Mouse (Mus musculus): Measurements from ENCODE around the gene Rnf220. TPM values are rescaled to one million over a fixed set of nuclear protein-coding genes. Genes with fewer than 3 reads are reported as not detected.

Gene Rnf220
- polyA plus RNA-seq, 1 experiment from 2014 or later: 41.5 TPM

DNA sequence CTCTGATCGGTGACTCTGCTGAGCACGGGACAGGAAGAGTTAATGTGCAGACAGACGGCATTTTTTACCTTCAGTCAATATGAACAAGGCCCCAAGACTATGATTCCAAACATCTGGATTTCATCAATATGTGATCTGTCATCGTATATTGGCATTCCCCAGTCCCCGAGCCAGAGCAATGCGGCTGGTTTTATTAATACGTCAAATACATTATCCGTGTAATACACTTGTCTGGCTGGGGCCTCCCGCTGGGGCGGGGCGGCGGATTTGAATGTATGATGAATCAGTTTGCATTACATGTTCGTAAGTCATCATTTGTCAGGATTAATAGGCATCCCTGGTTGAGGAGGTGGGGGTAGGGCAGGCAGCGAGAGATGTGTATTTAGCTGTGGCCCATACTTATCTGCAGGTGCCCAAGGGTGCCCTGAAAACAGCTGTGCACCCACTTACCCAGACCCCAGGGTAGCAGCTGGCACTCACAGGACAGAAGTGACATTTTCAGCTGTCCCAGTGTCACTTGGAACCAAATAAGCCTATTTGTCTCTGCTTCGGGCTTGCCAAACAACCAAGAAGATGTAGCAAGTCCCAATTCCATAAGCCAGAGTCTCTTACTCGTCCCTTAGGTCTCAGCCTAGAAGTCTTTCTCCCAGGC, 181.9 kb downstream of the Rnf220 start:
- 78% methylated on average over 16 of the region's 16 CpGs for WGBS
- Histone ChIP-seq H3K4me1 (ENCODE audit: control insufficient read depth, insufficient read depth, low read length) (peaks cover 9% of the 10 kb centered on the region), H3K9ac (ENCODE audit: low read length) (no peak overlapping the region), H3K9me3 (replicated peaks; ENCODE audit: control insufficient read depth, low read length) (no peaks in the 10 kb centered on the region), H3K27ac (ENCODE audit: low read length) (no peak overlapping the region), H3K4me3 (ENCODE audit: low read length) (no peak overlapping the region), H3K4me2 (ENCODE audit: low read depth, low read length) (no peak overlapping the region), H3K36me3 (ENCODE audit: control insufficient read depth, insufficient read depth) (no peaks in the 10 kb centered on the region), H3K27me3 (ENCODE audit: control insufficient read depth, insufficient read depth, low read length) (peaks cover 57% of the 10 kb centered on the region)
- ATAC-seq (replicated peaks; ENCODE audit: extremely low read depth, insufficient read depth, low FRiP score): no peak

DNA sequence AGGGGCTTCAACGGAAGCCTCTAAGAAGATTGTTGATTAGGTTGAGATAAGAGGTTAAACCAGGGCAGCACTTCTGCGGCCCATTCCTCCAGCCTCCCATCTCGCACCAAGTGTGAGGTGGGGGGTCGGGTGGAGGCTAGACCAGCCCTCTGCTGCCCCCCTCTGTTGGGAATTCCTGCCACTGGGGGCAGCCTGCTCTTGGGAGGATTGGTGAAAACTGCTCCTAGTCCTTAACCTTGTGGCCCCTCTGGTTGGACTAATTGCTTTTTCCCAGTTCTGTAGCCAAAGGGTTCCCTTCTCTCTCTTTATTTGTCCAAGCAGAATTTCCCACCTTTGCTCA, 183.8 kb downstream of the Rnf220 start:
- Histone ChIP-seq H3K36me3 (ENCODE audit: control insufficient read depth, insufficient read depth) (no peaks in the 10 kb centered on the region), H3K4me2 (ENCODE audit: low read depth, low read length) (peak overlapping the region; percentile 52), H3K4me3 (ENCODE audit: low read length) (no peak overlapping the region), H3K27me3 (ENCODE audit: control insufficient read depth, insufficient read depth, low read length) (peaks cover 51% of the 10 kb centered on the region), H3K4me1 (ENCODE audit: control insufficient read depth, insufficient read depth, low read length) (peaks cover 9% of the 10 kb centered on the region), H3K9ac (ENCODE audit: low read length) (no peak overlapping the region), H3K27ac (ENCODE audit: low read length) (no peak overlapping the region), H3K9me3 (replicated peaks; ENCODE audit: control insufficient read depth, low read length) (no peaks in the 10 kb centered on the region)
- ATAC-seq (replicated peaks; ENCODE audit: extremely low read depth, insufficient read depth, low FRiP score): no peak
- WGBS: 11% methylated on average over 4 of the region's 4 CpGs

DNA sequence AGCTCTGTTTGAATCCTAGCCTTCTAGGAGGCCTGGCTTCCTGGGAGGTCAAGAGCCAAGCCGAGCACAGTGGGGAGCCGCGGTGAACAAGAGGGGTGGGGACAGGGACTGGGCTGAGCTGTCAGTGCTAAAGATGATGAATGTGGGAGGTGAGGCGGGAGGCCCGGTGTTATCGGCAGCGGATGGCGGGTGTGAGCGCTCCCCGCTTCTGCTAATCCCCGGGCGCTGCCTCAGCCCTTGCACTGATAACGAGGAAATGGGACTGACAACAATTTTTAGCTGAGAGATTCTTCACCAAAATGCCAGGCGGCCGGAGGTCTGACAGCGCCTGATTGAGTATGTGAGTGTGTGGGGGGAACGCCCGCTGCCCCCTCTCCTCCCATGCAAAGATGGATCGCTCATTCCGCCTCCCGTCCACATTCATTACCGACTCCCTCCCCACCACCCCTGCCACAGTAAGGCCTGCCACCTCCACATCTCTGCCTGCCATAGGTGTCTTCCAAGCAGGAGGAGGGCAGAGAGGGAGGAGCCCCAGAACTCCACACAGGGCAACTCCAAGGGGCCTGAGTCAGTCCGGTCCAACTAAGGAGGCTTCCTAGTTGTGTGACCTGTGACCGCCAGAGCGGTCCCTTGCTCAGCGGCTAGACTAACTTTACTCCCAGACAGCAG, 184.3 kb downstream of the Rnf220 start:
- peaks cover 47% of the 10 kb centered on the region for H3K27me3 ChIP-seq (ENCODE audit: control insufficient read depth, insufficient read depth, low read length)
- H3K36me3 ChIP-seq (ENCODE audit: control insufficient read depth, insufficient read depth): no peaks in the 10 kb centered on the region
- no peak for ATAC-seq (replicated peaks; ENCODE audit: extremely low read depth, insufficient read depth, low FRiP score)
- 7% methylated on average over 26 of the region's 26 CpGs for WGBS
- H3K4me2 ChIP-seq (ENCODE audit: low read depth, low read length): peak overlapping the region; percentile 52
- peak overlapping the region; percentile 26 for H3K4me3 ChIP-seq (ENCODE audit: low read length)
- H3K4me1 ChIP-seq (ENCODE audit: control insufficient read depth, insufficient read depth, low read length): peaks cover 9% of the 10 kb centered on the region
- H3K9me3 ChIP-seq (replicated peaks; ENCODE audit: control insufficient read depth, low read length): no peaks in the 10 kb centered on the region
- H3K9ac ChIP-seq (ENCODE audit: low read length): 0 out of 2 replicates have a peak overlapping the region, but pooled peaks have one; percentile 13
- H3K27ac ChIP-seq (ENCODE audit: low read length): no peak overlapping the region

DNA sequence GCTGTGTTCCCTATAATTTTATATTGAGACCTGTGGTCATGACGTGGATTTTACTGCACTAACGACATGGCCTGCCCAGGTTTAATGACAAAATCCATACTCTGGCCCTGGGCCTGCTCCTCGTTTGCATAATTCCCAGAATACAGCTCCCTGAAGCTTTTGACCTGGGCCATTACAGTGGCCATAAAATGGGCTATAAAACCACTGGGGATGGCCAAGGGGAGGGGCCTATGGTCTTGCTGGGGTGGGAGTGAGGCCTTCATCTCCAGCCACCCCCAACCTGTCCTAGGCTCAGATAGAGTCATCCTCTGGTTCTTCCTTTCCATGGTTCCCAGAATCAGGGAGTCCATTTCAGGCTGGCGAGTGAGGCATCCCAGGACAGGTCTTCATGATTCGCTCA, 185.0 kb downstream of the Rnf220 start:
- no peak overlapping the region for H3K27ac ChIP-seq (ENCODE audit: low read length)
- 69% methylated on average over 5 of the region's 5 CpGs for WGBS
- no peak for ATAC-seq (replicated peaks; ENCODE audit: extremely low read depth, insufficient read depth, low FRiP score)
- no peaks in the 10 kb centered on the region for H3K36me3 ChIP-seq (ENCODE audit: control insufficient read depth, insufficient read depth)
- peaks cover 42% of the 10 kb centered on the region for H3K27me3 ChIP-seq (ENCODE audit: control insufficient read depth, insufficient read depth, low read length)
- H3K9me3 ChIP-seq (replicated peaks; ENCODE audit: control insufficient read depth, low read length): no peaks in the 10 kb centered on the region
- H3K4me3 ChIP-seq (ENCODE audit: low read length): no peak overlapping the region
- H3K4me1 ChIP-seq (ENCODE audit: control insufficient read depth, insufficient read depth, low read length): peaks cover 9% of the 10 kb centered on the region
- no peak overlapping the region for H3K4me2 ChIP-seq (ENCODE audit: low read depth, low read length)
- H3K9ac ChIP-seq (ENCODE audit: low read length): no peak overlapping the region

DNA sequence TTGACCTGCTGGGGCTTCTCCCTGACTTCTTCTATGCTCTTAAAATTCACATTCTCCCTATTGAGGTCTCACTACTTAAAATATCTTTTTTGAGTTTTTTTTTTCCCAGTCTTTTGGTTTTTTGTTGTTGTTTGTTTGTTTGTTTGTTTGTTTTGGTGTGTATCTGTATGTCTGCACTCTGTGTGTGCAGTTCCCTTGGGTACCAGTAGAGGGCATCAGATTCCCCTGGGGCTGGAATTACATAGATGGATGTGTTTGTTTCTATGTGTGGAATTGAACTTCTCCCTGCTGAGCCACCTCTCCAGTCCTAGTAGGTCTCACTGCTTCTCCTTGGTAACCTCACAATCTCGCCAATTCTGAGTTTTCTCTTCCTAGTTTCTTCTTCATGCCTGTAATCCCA, 187.4 kb downstream of the Rnf220 start:
- Histone ChIP-seq H3K4me2 (ENCODE audit: low read depth, low read length) (no peak overlapping the region), H3K4me1 (ENCODE audit: control insufficient read depth, insufficient read depth, low read length) (peaks cover 9% of the 10 kb centered on the region), H3K27ac (ENCODE audit: low read length) (no peak overlapping the region), H3K27me3 (ENCODE audit: control insufficient read depth, insufficient read depth, low read length) (peaks cover 22% of the 10 kb centered on the region), H3K9ac (ENCODE audit: low read length) (no peak overlapping the region), H3K36me3 (ENCODE audit: control insufficient read depth, insufficient read depth) (no peaks in the 10 kb centered on the region), H3K9me3 (replicated peaks; ENCODE audit: control insufficient read depth, low read length) (no peaks in the 10 kb centered on the region), H3K4me3 (ENCODE audit: low read length) (no peak overlapping the region)
- 81% methylated on average over 1 of the region's 1 CpGs for WGBS
- ATAC-seq (replicated peaks; ENCODE audit: extremely low read depth, insufficient read depth, low FRiP score): no peak

DNA sequence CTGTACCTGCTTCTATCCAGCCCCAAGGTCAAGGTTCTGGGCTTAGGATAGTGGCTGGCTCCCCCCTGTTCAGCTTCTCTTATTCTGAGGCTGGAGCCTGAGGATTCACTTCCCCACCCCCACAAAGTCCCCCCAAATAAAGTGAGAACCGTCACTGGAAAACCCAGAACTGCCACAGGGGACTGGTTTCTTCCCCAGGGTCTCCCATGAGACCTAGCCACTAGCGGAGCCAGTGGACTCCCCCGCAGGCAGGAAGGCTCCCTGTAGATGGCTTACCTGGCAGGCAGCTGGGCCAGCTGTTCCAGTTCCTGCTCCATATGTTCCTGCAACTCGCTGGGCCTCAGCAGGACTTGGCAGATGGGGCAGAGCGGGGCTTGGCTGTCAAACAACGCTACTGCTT, 189.6 kb downstream of the Rnf220 start:
- Histone ChIP-seq H3K27ac (ENCODE audit: low read length) (no peak overlapping the region), H3K9ac (ENCODE audit: low read length) (no peak overlapping the region), H3K27me3 (ENCODE audit: control insufficient read depth, insufficient read depth, low read length) (peaks cover 19% of the 10 kb centered on the region), H3K9me3 (replicated peaks; ENCODE audit: control insufficient read depth, low read length) (no peaks in the 10 kb centered on the region), H3K4me2 (ENCODE audit: low read depth, low read length) (no peak overlapping the region), H3K4me1 (ENCODE audit: control insufficient read depth, insufficient read depth, low read length) (peaks cover 1% of the 10 kb centered on the region; the same call in 1 of the 2 replicates), H3K4me3 (ENCODE audit: low read length) (no peak overlapping the region), H3K36me3 (ENCODE audit: control insufficient read depth, insufficient read depth) (no peaks in the 10 kb centered on the region)
- ATAC-seq (replicated peaks; ENCODE audit: extremely low read depth, insufficient read depth, low FRiP score): no peak
- 57% methylated on average over 6 of the region's 6 CpGs for WGBS

DNA sequence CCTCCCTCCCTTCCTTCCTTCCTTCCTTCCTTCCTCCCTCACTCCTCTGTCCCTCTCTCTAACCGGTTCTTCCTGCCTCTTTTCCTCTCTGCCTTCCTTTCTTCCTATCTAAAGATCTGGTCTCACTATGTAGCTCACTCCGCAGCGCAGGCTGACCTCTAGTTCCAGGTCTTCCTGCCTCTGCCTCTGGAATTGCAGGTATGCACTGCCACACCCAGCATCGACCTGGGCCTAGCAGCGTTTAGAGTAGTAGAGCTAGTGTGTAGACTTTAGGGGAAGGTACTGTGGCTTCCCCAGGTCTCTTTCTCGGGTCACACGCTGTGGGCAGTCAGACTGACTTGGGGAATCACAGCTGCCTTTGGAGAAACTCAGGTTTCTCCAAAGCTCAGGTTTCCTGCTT, 191.4 kb downstream of the Rnf220 start:
- no peak for ATAC-seq (replicated peaks; ENCODE audit: extremely low read depth, insufficient read depth, low FRiP score)
- Histone ChIP-seq H3K27me3 (ENCODE audit: control insufficient read depth, insufficient read depth, low read length) (peaks cover 16% of the 10 kb centered on the region), H3K36me3 (ENCODE audit: control insufficient read depth, insufficient read depth) (no peaks in the 10 kb centered on the region), H3K9me3 (replicated peaks; ENCODE audit: control insufficient read depth, low read length) (no peaks in the 10 kb centered on the region), H3K9ac (ENCODE audit: low read length) (no peak overlapping the region), H3K4me1 (ENCODE audit: control insufficient read depth, insufficient read depth, low read length) (no peaks in the 10 kb centered on the region), H3K4me2 (ENCODE audit: low read depth, low read length) (no peak overlapping the region), H3K4me3 (ENCODE audit: low read length) (no peak overlapping the region), H3K27ac (ENCODE audit: low read length) (no peak overlapping the region)
- WGBS: 53% methylated on average over 6 of the region's 7 CpGs

DNA sequence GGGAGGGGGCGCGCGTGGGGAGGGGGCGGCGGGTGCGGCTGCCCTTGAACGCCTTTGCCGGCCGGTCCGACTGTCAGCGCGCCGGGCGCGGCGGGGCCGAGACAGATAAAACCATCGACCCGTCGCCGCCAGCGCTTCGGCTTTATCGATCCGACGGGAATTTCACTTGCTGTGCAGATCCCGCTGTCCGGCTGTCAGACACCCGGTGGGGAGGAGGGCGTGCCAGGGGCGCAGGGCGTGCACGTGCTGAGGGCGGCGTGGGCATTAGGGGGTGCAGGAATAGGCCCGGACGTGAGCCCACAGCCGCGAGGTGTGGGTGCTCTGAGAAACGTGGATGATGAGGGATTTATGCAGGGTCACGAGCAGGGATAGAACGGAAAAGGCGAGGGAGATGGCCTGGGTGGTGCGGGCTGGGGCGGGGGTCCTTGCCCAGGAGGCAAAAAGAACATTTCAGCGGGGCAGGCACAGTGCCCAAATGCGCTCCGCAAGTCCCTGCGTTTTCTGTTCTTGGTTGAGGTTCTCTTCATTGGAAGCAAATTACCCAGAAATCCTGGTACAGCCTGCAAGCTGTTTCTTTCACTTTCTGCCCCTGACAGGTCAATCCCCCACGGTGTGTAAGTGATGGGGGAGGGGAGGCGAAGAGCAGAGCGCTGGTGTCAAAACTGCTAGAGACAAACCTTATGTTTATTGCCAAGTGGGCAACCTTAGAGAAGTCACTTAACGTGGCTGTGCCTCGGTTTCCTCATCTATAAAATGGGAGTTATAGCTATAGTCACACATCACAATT, 192.4 kb downstream of the Rnf220 start:
- H3K27ac ChIP-seq (ENCODE audit: low read length): no peak overlapping the region
- ATAC-seq (replicated peaks; ENCODE audit: extremely low read depth, insufficient read depth, low FRiP score): no peak; the same call in 1 of the 2 replicates

More for the DNA sequence above, 192.4 kb downstream of the Rnf220 start:
- Histone ChIP-seq H3K9me3 (replicated peaks; ENCODE audit: control insufficient read depth, low read length) (no peaks in the 10 kb centered on the region), H3K4me3 (ENCODE audit: low read length) (peak overlapping the region; percentile 46), H3K4me2 (ENCODE audit: low read depth, low read length) (peak overlapping the region; percentile 90), H3K9ac (ENCODE audit: low read length) (peak overlapping the region; percentile 71), H3K27me3 (ENCODE audit: control insufficient read depth, insufficient read depth, low read length) (peaks cover 16% of the 10 kb centered on the region), H3K4me1 (ENCODE audit: control insufficient read depth, insufficient read depth, low read length) (no peaks in the 10 kb centered on the region), H3K36me3 (ENCODE audit: control insufficient read depth, insufficient read depth) (no peaks in the 10 kb centered on the region)
- WGBS: 14% methylated on average over 53 of the region's 54 CpGs

Data from heart, embryonic 16.5 days (tissue).